Mouse (Mus musculus): ENCODE measurements around the gene Ctu2.

The Ctu2 gene

DNA sequence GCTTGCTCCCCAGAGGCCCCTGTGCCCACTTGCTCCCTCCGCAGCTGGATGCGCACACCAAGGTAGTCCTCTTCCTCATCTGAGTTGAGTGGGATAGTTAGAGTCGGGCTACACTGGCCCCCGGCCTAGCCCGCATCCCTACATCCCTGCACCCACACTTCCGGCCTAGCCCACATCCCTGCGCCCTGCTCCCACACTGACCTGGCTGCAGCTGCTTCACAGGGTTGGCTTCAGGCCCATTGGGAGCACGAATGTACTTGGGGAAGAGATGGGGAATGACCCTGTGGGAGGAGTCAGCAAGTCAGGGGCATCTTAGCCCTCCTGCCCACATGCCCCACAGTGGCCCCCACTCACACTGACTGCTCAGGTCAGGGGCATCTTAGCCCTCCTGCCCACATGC lies 6.5 kb downstream of the Ctu2 start:
- no peak overlapping the region for H3K4me3 ChIP-seq (replicated peaks; ENCODE audit: low read length)
- H3K27me3 ChIP-seq (ENCODE audit: insufficient read depth, low read length) = no peaks in the 10 kb centered on the region
- peaks cover 35% of the 10 kb centered on the region for H3K4me1 ChIP-seq (replicated peaks; ENCODE audit: low read depth, low read length)
- peaks cover 100% of the 10 kb centered on the region for H3K36me3 ChIP-seq (ENCODE audit: insufficient read depth, low read length)
- peaks cover 5% of the 10 kb centered on the region; the same call in 1 of the 2 replicates for H3K9me3 ChIP-seq (ENCODE audit: low read length)
- TF ChIP-seq CTCF (conservative IDR thresholded peaks at IDR 0.05; ENCODE audit: low read length) (no peak), POU5F1 (IDR thresholded peaks at IDR 0.05; ENCODE audit: borderline replicate concordance, low read length) (no peak), NANOG (IDR thresholded peaks at IDR 0.05; ENCODE audit: borderline replicate concordance, low read length) (no peak)

DNA sequence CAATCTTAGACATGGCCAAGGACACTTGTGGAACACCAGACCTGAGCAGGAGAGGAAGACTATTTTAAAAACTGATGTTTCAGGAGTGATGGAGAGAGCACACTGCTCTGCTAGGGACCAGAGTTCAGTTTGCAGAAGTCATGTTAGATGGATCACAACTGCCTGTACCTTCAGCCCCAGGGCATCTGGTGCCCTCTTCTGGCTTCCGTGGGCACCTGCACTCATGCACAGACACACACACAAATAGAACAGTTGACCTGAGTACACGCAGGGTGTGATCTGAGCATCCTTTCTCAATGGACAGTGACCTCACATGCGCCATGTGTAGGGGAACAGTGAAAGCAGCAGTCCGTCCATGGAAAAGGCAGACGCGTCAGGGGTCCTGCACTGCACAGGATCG lies 7.9 kb downstream of the Ctu2 start:
- Histone ChIP-seq H3K4me3 (replicated peaks; ENCODE audit: low read length) (no peak overlapping the region), H3K27me3 (ENCODE audit: insufficient read depth, low read length) (no peaks in the 10 kb centered on the region), H3K9me3 (ENCODE audit: low read length) (peaks cover 5% of the 10 kb centered on the region; the same call in 1 of the 2 replicates), H3K4me1 (replicated peaks; ENCODE audit: low read depth, low read length) (peaks cover 38% of the 10 kb centered on the region), H3K36me3 (ENCODE audit: insufficient read depth, low read length) (peaks cover 100% of the 10 kb centered on the region)
- no peak for TF ChIP-seq NANOG (IDR thresholded peaks at IDR 0.05; ENCODE audit: borderline replicate concordance, low read length)
- no peak; the same call in 1 of the 2 replicates for TF ChIP-seq CTCF (conservative IDR thresholded peaks at IDR 0.05; ENCODE audit: low read length)
- TF ChIP-seq POU5F1 (IDR thresholded peaks at IDR 0.05; ENCODE audit: borderline replicate concordance, low read length) = no peak

DNA sequence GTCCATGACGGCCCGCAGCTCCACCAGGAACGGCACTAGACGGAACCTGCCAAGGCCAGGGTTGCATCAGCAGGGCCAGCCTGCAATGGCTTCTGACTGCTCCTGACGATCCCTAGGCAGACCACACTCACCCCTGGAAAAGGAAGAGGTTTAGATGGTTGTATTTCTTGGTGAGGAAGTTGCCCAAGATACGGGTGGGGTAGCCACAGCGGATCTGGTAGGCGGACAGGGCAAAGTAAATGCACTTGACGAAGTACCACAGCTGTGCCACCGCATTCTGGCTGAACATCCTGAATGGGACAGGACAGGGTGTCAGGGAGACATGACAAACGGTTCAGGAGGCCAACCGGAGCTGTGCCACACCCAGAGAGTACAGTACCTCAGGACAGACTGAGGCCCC lies 8.9 kb downstream of the Ctu2 start:
- no peaks in the 10 kb centered on the region for H3K27me3 ChIP-seq (ENCODE audit: insufficient read depth, low read length)
- TF ChIP-seq NANOG (IDR thresholded peaks at IDR 0.05; ENCODE audit: borderline replicate concordance, low read length) (no peak), CTCF (conservative IDR thresholded peaks at IDR 0.05; ENCODE audit: low read length) (no peak)
- H3K4me1 ChIP-seq (replicated peaks; ENCODE audit: low read depth, low read length) = peaks cover 41% of the 10 kb centered on the region
- peaks cover 100% of the 10 kb centered on the region for H3K36me3 ChIP-seq (ENCODE audit: insufficient read depth, low read length)
- no peak overlapping the region for H3K4me3 ChIP-seq (replicated peaks; ENCODE audit: low read length)
- H3K9me3 ChIP-seq (ENCODE audit: low read length) = peaks cover 1% of the 10 kb centered on the region; the same call in 1 of the 2 replicates

DNA sequence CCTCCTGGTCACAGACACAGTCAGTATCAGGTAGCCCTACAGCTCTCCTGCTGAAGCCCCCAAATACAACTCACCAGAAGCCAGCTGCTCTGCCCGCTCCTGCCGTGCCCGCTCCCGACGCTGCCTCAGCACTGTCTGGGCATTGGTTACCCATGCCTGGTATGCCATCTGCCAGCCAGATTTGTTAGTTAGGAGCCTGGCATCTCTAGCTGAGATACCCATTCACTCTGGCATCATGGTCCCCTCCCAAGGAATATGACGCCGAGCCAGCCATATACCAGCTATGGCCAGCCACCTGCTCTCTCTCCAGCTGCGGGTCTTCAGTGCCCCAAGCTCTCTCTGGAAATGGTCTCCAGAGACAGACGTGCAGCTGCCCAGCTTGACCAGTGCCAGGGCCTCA lies 12.4 kb downstream of the Ctu2 start:
- H3K9me3 ChIP-seq (ENCODE audit: low read length) = no peaks in the 10 kb centered on the region
- TF ChIP-seq CTCF (conservative IDR thresholded peaks at IDR 0.05; ENCODE audit: low read length) (no peak), NANOG (IDR thresholded peaks at IDR 0.05; ENCODE audit: borderline replicate concordance, low read length) (no peak), POU5F1 (IDR thresholded peaks at IDR 0.05; ENCODE audit: borderline replicate concordance, low read length) (no peak)
- no peak overlapping the region for H3K4me3 ChIP-seq (replicated peaks; ENCODE audit: low read length)
- no peaks in the 10 kb centered on the region for H3K27me3 ChIP-seq (ENCODE audit: insufficient read depth, low read length)
- H3K36me3 ChIP-seq (ENCODE audit: insufficient read depth, low read length) = peaks cover 96% of the 10 kb centered on the region
- peaks cover 41% of the 10 kb centered on the region for H3K4me1 ChIP-seq (replicated peaks; ENCODE audit: low read depth, low read length)

DNA sequence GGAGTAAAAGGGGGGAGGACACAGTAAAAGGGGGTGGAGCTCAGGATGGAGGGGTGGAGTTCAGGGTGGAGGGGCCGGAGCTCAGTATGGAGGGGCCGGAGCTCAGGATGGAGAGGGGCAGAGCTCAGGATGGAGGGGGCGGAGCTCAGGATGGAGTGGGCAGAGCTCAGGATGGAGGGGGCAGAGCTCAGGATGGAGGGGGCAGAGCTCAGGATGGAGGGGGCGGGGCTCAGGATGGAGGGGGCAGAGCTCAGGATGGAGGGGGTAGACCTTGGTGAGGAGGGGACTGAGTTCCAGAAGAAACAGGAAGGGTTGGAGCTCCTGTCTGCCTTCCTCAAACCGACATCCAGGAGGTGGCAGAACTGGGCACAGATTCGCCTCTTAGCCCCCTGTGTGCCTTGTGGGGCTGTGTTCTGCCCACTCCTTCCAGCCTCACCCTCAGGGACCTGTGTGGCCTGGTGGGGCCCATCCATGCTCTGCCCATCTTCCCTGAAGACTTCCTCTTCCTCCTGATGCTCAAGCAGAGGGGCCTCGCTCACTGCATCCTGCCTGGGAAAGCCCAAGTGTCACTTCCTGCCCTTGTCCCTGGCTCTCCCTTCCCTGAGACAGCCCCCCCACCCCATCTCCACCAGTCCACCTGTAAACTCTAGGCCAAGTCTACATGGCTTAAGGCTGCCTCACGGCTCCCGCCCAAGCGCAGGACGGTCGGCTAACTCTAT lies 21.2 kb downstream of the Ctu2 start:
- H3K36me3 ChIP-seq (ENCODE audit: insufficient read depth, low read length) = peaks cover 95% of the 10 kb centered on the region
- H3K4me1 ChIP-seq (replicated peaks; ENCODE audit: low read depth, low read length) = peaks cover 49% of the 10 kb centered on the region
- H3K4me3 ChIP-seq (replicated peaks; ENCODE audit: low read length) = peak overlapping the region; percentile 63
- no peaks in the 10 kb centered on the region for H3K27me3 ChIP-seq (ENCODE audit: insufficient read depth, low read length)
- H3K9me3 ChIP-seq (ENCODE audit: low read length) = no peaks in the 10 kb centered on the region
- TF ChIP-seq NANOG (IDR thresholded peaks at IDR 0.05; ENCODE audit: borderline replicate concordance, low read length) = no peak
- no peak for TF ChIP-seq POU5F1 (IDR thresholded peaks at IDR 0.05; ENCODE audit: borderline replicate concordance, low read length)
- no peak for TF ChIP-seq CTCF (conservative IDR thresholded peaks at IDR 0.05; ENCODE audit: low read length)

DNA sequence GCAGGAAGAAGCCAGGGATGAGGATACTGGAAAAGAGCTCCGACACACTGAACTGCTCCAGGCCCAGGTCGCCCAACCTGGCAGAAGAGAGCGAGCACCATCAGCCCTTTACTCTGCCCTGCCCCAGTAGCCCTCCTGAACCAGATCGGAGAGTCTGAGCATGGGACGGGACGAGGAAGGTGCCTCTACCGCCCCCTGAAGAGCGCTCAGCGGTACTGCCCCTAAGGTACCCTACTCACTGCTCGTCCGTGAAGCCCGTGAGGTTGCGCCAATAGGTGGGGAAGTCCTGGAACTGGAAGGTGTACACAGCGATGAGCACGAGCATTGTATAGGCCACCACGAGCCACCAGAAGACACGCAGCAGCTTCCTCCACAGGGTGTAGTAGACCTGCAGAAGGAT lies 22.0 kb downstream of the Ctu2 start:
- Histone ChIP-seq H3K27me3 (ENCODE audit: insufficient read depth, low read length) (no peaks in the 10 kb centered on the region), H3K36me3 (ENCODE audit: insufficient read depth, low read length) (peaks cover 94% of the 10 kb centered on the region), H3K4me1 (replicated peaks; ENCODE audit: low read depth, low read length) (peaks cover 45% of the 10 kb centered on the region), H3K4me3 (replicated peaks; ENCODE audit: low read length) (peak overlapping the region; percentile 63), H3K9me3 (ENCODE audit: low read length) (no peaks in the 10 kb centered on the region)
- TF ChIP-seq POU5F1 (IDR thresholded peaks at IDR 0.05; ENCODE audit: borderline replicate concordance, low read length) (no peak), CTCF (conservative IDR thresholded peaks at IDR 0.05; ENCODE audit: low read length) (peak; percentile 81)

DNA sequence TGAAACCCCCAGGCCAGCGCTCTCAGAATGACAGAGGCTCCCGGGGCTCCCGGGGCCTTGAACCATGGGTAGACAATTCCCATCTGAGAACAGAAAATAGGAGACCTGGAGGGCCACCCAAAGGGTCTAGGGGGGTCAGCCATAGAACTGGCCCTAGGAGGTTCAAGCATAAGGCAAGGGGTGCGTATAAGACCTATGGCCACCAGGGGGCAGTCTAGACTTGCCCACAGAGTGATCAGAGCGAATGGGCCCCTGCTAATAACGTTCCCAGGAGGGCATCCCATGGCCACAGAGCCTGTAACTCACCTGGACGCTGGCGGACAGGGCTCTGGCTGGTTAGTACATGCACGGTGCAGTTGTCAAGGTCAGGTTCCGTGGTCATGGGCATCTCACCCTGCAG lies 24.9 kb downstream of the Ctu2 start:
- peaks cover 91% of the 10 kb centered on the region for H3K36me3 ChIP-seq (ENCODE audit: insufficient read depth, low read length)
- no peak overlapping the region for H3K4me3 ChIP-seq (replicated peaks; ENCODE audit: low read length)
- H3K27me3 ChIP-seq (ENCODE audit: insufficient read depth, low read length) = no peaks in the 10 kb centered on the region
- no peaks in the 10 kb centered on the region for H3K9me3 ChIP-seq (ENCODE audit: low read length)
- H3K4me1 ChIP-seq (replicated peaks; ENCODE audit: low read depth, low read length) = peaks cover 53% of the 10 kb centered on the region
- TF ChIP-seq CTCF (conservative IDR thresholded peaks at IDR 0.05; ENCODE audit: low read length) = peak; percentile 88
- TF ChIP-seq NANOG (IDR thresholded peaks at IDR 0.05; ENCODE audit: borderline replicate concordance, low read length) = no peak

DNA sequence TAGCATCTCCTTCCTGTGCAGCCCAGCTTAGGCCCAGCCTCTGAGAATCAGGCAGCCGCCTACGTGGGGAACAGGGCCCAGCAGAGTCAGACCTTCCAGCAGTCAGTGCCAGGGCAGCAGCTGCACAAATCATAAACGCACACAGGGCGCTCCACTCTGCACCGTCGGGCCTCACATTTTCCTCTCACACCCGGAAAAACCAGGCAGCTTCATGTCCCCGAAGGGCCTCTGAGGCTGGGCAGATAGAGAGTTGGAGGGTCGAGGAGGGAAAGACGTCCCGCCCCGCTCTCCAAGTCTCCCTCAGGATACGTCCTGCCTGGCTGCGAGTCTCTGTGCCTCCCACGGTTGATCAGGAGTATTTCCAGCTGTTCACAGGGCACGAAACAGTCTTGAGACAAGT lies 35.6 kb downstream of the Ctu2 start:
- Histone ChIP-seq H3K4me3 (replicated peaks; ENCODE audit: low read length) (peak overlapping the region; percentile 45), H3K27me3 (ENCODE audit: insufficient read depth, low read length) (no peaks in the 10 kb centered on the region), H3K4me1 (replicated peaks; ENCODE audit: low read depth, low read length) (peaks cover 77% of the 10 kb centered on the region), H3K36me3 (ENCODE audit: insufficient read depth, low read length) (peaks cover 84% of the 10 kb centered on the region), H3K9me3 (ENCODE audit: low read length) (no peaks in the 10 kb centered on the region)
- TF ChIP-seq CTCF (conservative IDR thresholded peaks at IDR 0.05; ENCODE audit: low read length) (no peak), NANOG (IDR thresholded peaks at IDR 0.05; ENCODE audit: borderline replicate concordance, low read length) (no peak), POU5F1 (IDR thresholded peaks at IDR 0.05; ENCODE audit: borderline replicate concordance, low read length) (no peak)

DNA sequence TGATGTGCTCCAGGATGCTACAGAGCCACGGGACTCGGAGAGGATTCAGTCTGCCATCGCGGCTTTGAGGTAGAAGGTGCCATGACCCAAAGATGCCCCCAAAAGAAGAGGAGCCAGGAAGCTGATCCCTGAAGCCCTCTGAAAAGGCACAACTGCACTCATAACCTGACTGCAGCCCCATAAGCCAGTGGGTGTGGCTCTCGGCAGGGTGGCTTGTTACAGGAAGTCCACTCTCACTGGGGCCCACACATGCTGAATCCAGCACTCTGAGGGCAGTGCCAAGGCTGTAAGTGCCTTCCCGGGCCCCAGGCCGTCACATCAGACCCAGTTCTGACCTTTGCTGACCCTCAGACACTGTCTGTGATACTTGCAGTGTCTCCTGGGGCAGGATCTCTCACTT lies 36.4 kb downstream of the Ctu2 start:
- no peak for TF ChIP-seq NANOG (IDR thresholded peaks at IDR 0.05; ENCODE audit: borderline replicate concordance, low read length)
- TF ChIP-seq CTCF (conservative IDR thresholded peaks at IDR 0.05; ENCODE audit: low read length) = no peak
- TF ChIP-seq POU5F1 (IDR thresholded peaks at IDR 0.05; ENCODE audit: borderline replicate concordance, low read length) = no peak
- H3K4me1 ChIP-seq (replicated peaks; ENCODE audit: low read depth, low read length) = peaks cover 83% of the 10 kb centered on the region
- peaks cover 86% of the 10 kb centered on the region for H3K36me3 ChIP-seq (ENCODE audit: insufficient read depth, low read length)

More for the DNA sequence above, 36.4 kb downstream of the Ctu2 start:
- no peaks in the 10 kb centered on the region for H3K9me3 ChIP-seq (ENCODE audit: low read length)
- H3K27me3 ChIP-seq (ENCODE audit: insufficient read depth, low read length) = no peaks in the 10 kb centered on the region
- H3K4me3 ChIP-seq (replicated peaks; ENCODE audit: low read length) = peak overlapping the region; percentile 45
